Mouse (Mus musculus): ENCODE data around the gene Med26.

GRCm38 (mm10) chr8:72561111-72561689 lies 13.1 kb upstream of the Med26 start:
- TF ChIP-seq POLR2A (IDR thresholded peaks at IDR 0.05; ENCODE audit: extremely low read depth, insufficient read depth, low read length): no peak
- TF ChIP-seq CTCF (IDR thresholded peaks at IDR 0.05; ENCODE audit: extremely low read depth, insufficient read depth, low read length): no peak

Data from cortical plate, adult 2 months (tissue).